Mouse (Mus musculus) neural tube, embryonic 15.5 days (tissue): Measurements from ENCODE around the gene Phf14. TPM values are rescaled to one million over a fixed set of nuclear protein-coding genes. Genes with fewer than 3 reads are reported as not detected.
A peak's percentile ranks its signal among the peaks of the same experiment; 100 is the strongest.

Source experiments
- ATAC-seq: fragments of 200-750 bp; cut with Nextera tagmentation; 2 replicates; pipeline ENCODE4 v1.8.0; 2017; ENCODE audit warnings: mild to moderate bottlenecking, moderate TSS enrichment, moderate library complexity; ENCODE audit not compliant: low FRiP score
- H3K27ac ChIP-seq: fragments of 300-500 bp; sonication (generic); replicated peaks from 2 replicates; pipeline ENCODE4 v1.5.1; 2015; ENCODE audit warnings: mild to moderate bottlenecking, inconsistent platforms
- H3K27me3 ChIP-seq: fragments of 300-500 bp; sonication (generic); replicated peaks from 2 replicates; pipeline ENCODE4 v1.6.1; 2015; ENCODE audit warnings: inconsistent platforms
- H3K36me3 ChIP-seq: fragments of 300-500 bp; sonication (generic); 2 replicates; pipeline ENCODE4 v1.6.1; 2015; ENCODE audit warnings: inconsistent platforms
- H3K4me1 ChIP-seq: fragments of 300-500 bp; sonication (generic); 2 replicates; pipeline ENCODE4 v1.6.1; 2015; ENCODE audit warnings: inconsistent platforms
- H3K4me2 ChIP-seq: fragments of 300-500 bp; sonication (generic); 2 replicates; pipeline ENCODE4 v1.6.1; 2015; ENCODE audit warnings: inconsistent platforms, mild to moderate bottlenecking, moderate library complexity
- H3K4me3 ChIP-seq: fragments of 300-500 bp; sonication (generic); replicated peaks from 2 replicates; pipeline ENCODE4 v1.5.1; 2015; ENCODE audit warnings: mild to moderate bottlenecking, inconsistent platforms
- H3K9ac ChIP-seq: fragments of 300-500 bp; sonication (generic); replicated peaks from 2 replicates; pipeline ENCODE4 v1.6.1; 2015; ENCODE audit warnings: mild to moderate bottlenecking, inconsistent platforms
- H3K9me3 ChIP-seq: fragments of 300-500 bp; sonication (generic); replicated peaks from 2 replicates; pipeline ENCODE4 v1.6.1; 2016; ENCODE audit warnings: inconsistent platforms
- WGBS: fragments of 180-500 bp; shearing (Covaris S2); methylation state at CpG from one replicate; pipeline ENCODE4 v1.1.7; 2015; ENCODE audit warnings: mixed read lengths; 5-methylcytosine and 5-hydroxymethylcytosine counted together
- polyA plus RNA-seq: library from polyadenylated mRNA; unstranded; fragments of >200 nt; fragmentation: Nextera tagmentation; extraction: Ambion mirVana; gene quantifications from 2 replicates; pipeline ENCODE4 v1.2.1, GENCODE M21; 2015

Phf14 gene
- polyA plus RNA-seq, 1 experiment from 2014 or later: 84.1 TPM

DNA sequence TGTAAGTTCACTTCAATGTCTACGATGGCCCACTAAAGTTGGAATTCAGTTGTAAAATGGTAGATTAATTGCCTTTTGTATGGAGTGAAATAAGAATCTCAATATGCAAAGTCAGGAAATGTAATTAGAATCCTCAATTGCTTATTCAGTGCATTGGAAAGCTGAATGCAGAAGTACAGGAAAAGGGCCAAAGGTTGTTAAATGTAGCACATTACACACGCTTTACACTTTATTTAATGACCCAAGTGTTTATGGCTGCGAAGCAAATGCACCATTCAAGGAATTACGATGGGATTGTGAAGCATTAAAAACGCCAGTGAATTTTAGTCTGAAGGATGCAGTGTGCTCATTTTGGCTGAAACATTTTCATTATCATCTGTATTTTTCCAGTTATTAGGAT, 167.0 kb downstream of the Phf14 start:
- 18% methylated on average over 5 of the region's 5 CpGs for WGBS
- peak; percentile 67; the same call in 1 of the 2 replicates for ATAC-seq
- H3K4me1 ChIP-seq: peaks cover 3% of the 10 kb centered on the region; the same call in 1 of the 2 replicates
- no peak overlapping the region for H3K9ac ChIP-seq
- no peak overlapping the region for H3K4me3 ChIP-seq
- H3K27me3 ChIP-seq: no peaks in the 10 kb centered on the region
- H3K9me3 ChIP-seq: no peaks in the 10 kb centered on the region
- H3K4me2 ChIP-seq: no peak overlapping the region
- no peak overlapping the region for H3K27ac ChIP-seq
- H3K36me3 ChIP-seq: no peaks in the 10 kb centered on the region

DNA sequence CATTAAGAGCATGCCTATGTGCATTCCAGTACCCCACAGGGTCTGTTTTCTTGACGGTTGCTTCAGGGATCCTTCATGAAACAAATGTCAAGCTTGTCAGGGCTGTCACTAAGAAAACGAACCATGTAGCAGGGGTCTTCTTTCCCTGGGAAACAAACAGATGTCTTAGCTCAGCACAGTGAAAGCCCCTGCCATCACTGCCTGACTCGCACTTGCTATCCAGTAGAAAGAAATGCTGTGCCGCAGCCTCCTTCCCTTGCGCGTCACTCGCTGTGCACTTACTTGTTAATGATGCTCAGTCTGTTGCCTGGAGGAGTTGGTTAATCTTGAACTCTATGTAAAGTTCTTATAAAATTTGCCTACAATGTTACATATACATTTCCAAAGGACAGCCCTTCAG, 169.7 kb downstream of the Phf14 start:
- Histone ChIP-seq H3K36me3 (no peaks in the 10 kb centered on the region), H3K9ac (no peak overlapping the region), H3K9me3 (no peaks in the 10 kb centered on the region), H3K4me1 (peaks cover 3% of the 10 kb centered on the region; the same call in 1 of the 2 replicates), H3K27me3 (no peaks in the 10 kb centered on the region), H3K27ac (no peak overlapping the region), H3K4me3 (no peak overlapping the region), H3K4me2 (no peak overlapping the region)
- WGBS: 55% methylated on average over 7 of the region's 7 CpGs
- no peak for ATAC-seq

DNA sequence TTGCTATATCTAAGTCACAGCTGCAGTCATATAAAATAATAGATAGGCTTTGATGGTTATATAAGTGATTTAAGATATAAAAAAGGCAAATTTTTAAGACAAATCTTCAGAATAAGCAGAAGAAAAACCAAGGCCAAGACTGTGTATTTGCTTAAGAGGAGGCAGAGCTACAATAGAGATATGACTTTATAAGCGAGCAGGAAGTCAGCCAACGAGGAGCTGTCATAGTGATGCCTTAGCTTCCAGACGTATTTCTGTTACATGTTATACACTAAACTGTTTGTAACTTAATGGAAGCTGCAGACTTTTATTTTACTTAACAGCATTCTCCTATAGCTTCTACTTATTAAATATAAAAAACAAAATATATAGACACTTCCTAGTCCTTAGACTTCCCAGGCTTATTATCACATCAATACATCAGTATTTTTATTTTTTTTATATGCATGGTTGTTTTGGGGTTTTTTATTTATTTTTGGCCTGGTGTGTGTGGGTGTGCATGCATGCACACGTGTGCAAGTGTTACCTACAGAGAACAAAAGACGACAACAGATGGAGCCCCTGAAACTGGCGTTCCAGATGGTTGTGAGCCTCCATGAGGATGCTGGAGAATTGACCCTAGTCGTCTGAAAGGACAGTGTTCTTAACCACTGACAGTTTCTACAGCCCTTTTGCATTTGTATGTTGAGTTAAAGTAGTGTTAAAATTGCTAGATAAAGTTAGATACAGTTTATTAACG, 170.4 kb downstream of the Phf14 start:
- Histone ChIP-seq H3K4me1 (peaks cover 3% of the 10 kb centered on the region; the same call in 1 of the 2 replicates), H3K4me3 (no peak overlapping the region), H3K4me2 (no peak overlapping the region), H3K27ac (no peak overlapping the region), H3K27me3 (no peaks in the 10 kb centered on the region), H3K36me3 (no peaks in the 10 kb centered on the region), H3K9ac (no peak overlapping the region), H3K9me3 (no peaks in the 10 kb centered on the region)
- WGBS: 70% methylated on average over 8 of the region's 8 CpGs
- ATAC-seq: no peak

DNA sequence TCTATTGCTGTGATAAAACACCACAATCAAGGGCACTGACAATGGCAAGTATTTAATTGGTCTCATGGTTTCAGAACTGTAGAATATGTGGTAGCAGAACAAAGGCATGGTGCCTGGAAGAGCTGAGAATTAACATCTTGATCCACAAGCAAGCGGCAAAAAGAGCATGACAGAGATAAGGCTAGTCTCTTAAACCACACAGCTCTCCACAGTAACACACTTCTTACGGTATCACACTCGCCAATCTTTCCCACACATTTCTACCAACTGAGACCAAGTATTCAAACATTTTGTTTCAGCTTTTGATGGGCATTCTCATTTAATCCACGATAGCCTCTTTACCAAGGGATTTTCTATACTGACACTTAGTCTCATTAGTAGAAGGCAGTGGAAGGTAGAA, 171.7 kb downstream of the Phf14 start:
- H3K4me3 ChIP-seq: no peak overlapping the region
- H3K9me3 ChIP-seq: no peaks in the 10 kb centered on the region
- 95% methylated on average over 4 of the region's 4 CpGs for WGBS
- H3K4me2 ChIP-seq: no peak overlapping the region
- H3K4me1 ChIP-seq: peaks cover 3% of the 10 kb centered on the region; the same call in 1 of the 2 replicates
- H3K36me3 ChIP-seq: no peaks in the 10 kb centered on the region
- no peaks in the 10 kb centered on the region for H3K27me3 ChIP-seq
- no peak overlapping the region for H3K9ac ChIP-seq
- no peak overlapping the region for H3K27ac ChIP-seq
- no peak for ATAC-seq

DNA sequence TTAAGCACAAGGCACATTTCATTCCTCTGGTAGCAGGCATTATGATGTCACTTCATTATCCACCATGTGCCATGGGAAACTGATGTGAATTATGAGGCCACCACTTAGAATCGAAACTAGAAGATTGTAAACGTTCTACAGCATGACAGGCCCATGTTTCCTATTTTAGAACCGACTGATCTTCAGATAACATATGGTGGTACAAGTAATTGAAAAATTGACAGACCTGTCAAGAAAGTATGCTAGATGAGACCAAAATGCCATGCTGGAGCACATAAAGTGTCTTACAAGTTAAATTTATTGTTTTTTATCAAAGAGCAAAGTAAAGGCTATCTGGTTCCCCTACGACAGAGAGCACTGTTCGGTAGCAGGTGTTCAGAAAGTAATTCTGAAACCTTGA, 172.8 kb downstream of the Phf14 start:
- no peak overlapping the region for H3K27ac ChIP-seq
- H3K4me3 ChIP-seq: no peak overlapping the region
- H3K9ac ChIP-seq: no peak overlapping the region
- H3K27me3 ChIP-seq: no peaks in the 10 kb centered on the region
- no peaks in the 10 kb centered on the region for H3K36me3 ChIP-seq
- H3K4me2 ChIP-seq: no peak overlapping the region
- no peak for ATAC-seq
- no peaks in the 10 kb centered on the region for H3K4me1 ChIP-seq
- 56% methylated on average over 5 of the region's 5 CpGs for WGBS
- H3K9me3 ChIP-seq: no peaks in the 10 kb centered on the region

DNA sequence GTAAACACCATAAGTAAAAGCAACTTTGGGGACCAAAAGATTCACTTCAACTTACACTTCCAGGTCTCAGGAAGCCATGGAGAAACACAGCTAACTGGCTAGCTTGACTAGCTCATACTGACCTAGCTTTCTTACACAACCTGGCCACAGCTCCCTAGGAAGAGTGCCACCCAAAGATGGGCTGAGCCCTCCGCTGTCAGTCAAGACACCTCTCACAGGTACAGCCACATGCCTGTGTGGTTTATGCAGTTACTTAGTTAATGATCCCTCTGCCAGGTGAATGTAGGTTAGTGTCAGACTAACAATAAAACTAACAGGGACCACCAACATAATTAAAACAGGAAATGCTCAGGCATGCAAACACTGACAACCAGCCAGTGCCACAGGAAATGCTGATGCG, 174.1 kb downstream of the Phf14 start:
- Histone ChIP-seq H3K9ac (no peak overlapping the region), H3K4me3 (no peak overlapping the region), H3K4me2 (no peak overlapping the region), H3K36me3 (no peaks in the 10 kb centered on the region), H3K4me1 (no peaks in the 10 kb centered on the region), H3K27ac (no peak overlapping the region), H3K9me3 (no peaks in the 10 kb centered on the region), H3K27me3 (no peaks in the 10 kb centered on the region)
- WGBS: 92% methylated on average over 2 of the region's 2 CpGs
- ATAC-seq: no peak

DNA sequence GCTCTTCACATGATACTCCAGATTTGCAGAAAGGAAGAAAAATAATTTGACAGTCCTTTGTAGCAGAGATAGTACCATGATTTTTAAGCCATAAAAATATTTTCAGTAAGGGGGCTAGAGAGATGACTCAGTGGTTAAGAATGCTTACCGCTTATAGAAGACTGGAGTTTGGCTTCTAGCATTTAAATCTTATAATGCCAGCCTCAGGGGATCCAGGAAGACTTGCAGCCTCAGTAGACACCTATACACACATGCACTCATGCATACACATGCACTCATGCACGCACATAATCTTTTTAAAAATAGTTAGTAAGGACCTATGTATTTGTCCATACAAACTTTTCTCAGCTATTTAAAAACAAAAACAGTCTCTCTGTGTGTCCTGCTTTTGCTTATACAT, 174.5 kb downstream of the Phf14 start:
- no peak for ATAC-seq
- Histone ChIP-seq H3K27me3 (no peaks in the 10 kb centered on the region), H3K4me1 (no peaks in the 10 kb centered on the region), H3K36me3 (no peaks in the 10 kb centered on the region), H3K9me3 (no peaks in the 10 kb centered on the region), H3K27ac (no peak overlapping the region), H3K4me2 (no peak overlapping the region), H3K9ac (no peak overlapping the region), H3K4me3 (no peak overlapping the region)
- WGBS: 95% methylated on average over 2 of the region's 2 CpGs

DNA sequence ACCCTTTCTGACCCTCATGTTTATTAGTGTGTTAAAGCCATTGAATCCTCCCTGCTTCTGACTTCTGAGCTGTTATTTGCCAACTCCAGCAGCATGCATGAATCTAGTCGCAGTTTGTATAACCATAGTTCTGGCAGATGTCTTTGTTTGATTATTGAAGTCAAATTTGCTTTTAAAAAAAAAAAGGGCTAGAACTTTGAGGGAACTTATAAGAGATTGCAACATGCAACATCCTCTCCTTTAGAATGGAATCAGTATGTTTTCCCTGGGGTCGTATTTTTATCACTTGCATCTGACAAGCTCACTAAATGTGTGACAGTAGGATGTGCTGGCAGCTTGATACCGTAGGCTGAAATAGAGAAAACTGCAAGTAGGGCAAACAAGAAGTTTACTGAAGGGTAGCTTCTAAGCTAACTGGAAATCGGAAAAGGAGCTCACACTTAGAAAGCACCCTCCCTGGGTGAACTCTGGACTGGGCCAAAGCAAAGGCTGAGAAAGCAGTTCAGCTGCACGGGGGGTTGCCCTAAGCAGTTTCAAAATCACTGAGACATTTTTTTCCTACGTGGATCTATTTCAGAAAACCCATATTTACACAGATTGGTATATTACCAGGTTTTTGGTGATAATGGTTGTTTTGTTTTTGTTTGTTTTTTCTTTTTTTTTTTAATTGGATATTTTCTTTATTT, 175.1 kb downstream of the Phf14 start:
- Histone ChIP-seq H3K27me3 (no peaks in the 10 kb centered on the region), H3K9ac (no peak overlapping the region), H3K4me2 (no peak overlapping the region), H3K27ac (0 out of 2 replicates have a peak overlapping the region, but pooled peaks have one; percentile 33), H3K4me1 (no peaks in the 10 kb centered on the region), H3K36me3 (no peaks in the 10 kb centered on the region), H3K9me3 (no peaks in the 10 kb centered on the region), H3K4me3 (no peak overlapping the region)
- no peak for ATAC-seq
- 76% methylated on average over 6 of the region's 6 CpGs for WGBS

DNA sequence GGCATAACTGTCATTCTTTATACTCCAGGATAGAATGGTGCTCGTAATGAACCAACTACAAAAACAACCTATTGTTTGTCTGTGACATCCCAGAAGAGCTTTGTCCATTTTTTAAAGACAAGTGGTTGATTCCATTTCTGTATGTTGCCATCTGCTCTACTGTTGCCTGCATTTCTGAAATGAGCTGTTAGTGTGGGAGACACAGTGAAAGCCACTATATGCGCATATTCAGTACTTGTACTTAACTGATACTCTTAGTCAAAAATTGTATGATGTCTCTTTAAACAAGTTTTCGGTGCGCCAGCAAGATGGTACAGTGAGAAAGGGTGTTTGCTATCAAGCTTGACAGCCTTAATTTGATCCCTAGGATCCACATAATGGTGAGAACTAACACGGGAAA, 177.1 kb downstream of the Phf14 start:
- H3K36me3 ChIP-seq: no peaks in the 10 kb centered on the region
- ATAC-seq: no peak
- H3K4me2 ChIP-seq: no peak overlapping the region
- H3K27me3 ChIP-seq: no peaks in the 10 kb centered on the region
- no peak overlapping the region for H3K9ac ChIP-seq
- H3K9me3 ChIP-seq: no peaks in the 10 kb centered on the region
- H3K27ac ChIP-seq: no peak overlapping the region
- H3K4me1 ChIP-seq: peaks cover 4% of the 10 kb centered on the region
- H3K4me3 ChIP-seq: no peak overlapping the region
- WGBS: 90% methylated on average over 5 of the region's 5 CpGs

DNA sequence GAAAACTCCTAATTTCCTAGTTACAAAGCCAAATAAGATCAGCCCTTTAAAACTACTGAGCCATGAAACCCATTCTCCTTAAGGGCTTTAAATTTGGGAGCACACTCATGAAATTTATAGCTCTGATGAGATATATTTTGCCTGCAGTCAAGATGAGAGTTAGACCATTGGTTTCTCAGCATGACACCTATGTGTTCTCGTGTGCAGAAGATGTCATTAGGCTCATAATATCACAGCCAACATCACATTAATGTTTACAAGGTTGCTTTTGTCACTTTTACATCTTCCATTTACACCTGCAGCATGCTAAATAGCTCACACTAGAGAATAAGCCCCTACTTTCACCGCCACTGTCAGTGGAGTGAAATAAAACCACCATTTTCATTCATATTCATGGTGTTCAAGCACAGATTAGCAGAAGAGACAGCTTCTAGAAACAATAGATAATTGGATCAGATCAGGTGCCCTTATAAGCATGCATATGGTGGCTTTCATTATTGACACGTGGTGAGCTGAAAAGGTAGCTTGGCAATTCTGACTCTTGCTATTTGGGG, 181.9 kb downstream of the Phf14 start:
- peak overlapping the region; percentile 69 for H3K27ac ChIP-seq
- 27% methylated on average over 3 of the region's 3 CpGs for WGBS
- H3K4me2 ChIP-seq: no peak overlapping the region
- no peaks in the 10 kb centered on the region for H3K27me3 ChIP-seq
- H3K4me3 ChIP-seq: no peak overlapping the region
- ATAC-seq: peak; percentile 57
- H3K36me3 ChIP-seq: no peaks in the 10 kb centered on the region
- H3K4me1 ChIP-seq: peaks cover 7% of the 10 kb centered on the region
- H3K9me3 ChIP-seq: no peaks in the 10 kb centered on the region
- no peak overlapping the region for H3K9ac ChIP-seq

DNA sequence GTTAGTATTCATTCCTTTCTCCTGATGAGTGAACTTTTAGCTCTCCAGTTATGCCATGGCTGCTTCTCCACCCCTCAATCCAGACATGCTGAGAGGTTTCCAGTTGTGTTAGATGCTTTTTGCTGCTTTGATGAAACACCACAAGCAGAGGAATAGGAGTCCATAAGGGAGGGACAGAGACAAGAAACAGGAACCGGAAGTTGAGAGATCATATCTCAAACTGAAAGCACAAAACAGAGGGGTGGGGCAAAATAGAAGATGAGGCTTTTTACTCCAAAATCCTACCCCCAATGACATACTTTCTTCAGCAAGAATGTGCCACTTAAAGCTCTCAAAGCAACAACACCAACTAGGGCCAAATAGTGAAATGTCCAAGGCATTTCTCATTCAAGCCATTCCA, 188.1 kb downstream of the Phf14 start:
- Histone ChIP-seq H3K9ac (no peak overlapping the region), H3K9me3 (no peaks in the 10 kb centered on the region), H3K27ac (no peak overlapping the region), H3K4me1 (no peaks in the 10 kb centered on the region), H3K4me2 (no peak overlapping the region), H3K27me3 (no peaks in the 10 kb centered on the region), H3K4me3 (no peak overlapping the region), H3K36me3 (no peaks in the 10 kb centered on the region)
- no peak for ATAC-seq
- 83% methylated on average over 1 of the region's 1 CpGs for WGBS

DNA sequence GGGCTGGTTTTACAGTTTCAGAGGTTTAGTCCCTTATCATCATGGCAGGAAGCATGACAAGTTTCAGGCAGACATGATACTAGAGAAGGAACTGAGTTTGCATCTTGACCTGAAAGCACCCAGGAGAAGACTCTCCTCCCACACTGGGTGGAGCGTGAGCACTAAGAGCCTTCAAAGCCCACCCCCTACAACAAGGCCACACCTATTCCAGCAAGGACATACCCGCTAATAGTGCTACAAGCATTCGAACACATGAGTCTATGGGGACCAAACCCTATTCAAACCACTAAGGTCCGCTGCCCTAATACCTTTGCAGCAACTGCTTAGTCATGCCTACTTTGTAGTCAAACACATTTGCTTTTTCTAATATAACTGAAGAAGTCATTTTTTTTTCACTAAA, 189.5 kb downstream of the Phf14 start:
- 0 out of 2 replicates have a peak overlapping the region, but pooled peaks have one; percentile 25 for H3K4me2 ChIP-seq

More for the DNA sequence above, 189.5 kb downstream of the Phf14 start:
- H3K4me1 ChIP-seq: no peaks in the 10 kb centered on the region
- H3K27me3 ChIP-seq: no peaks in the 10 kb centered on the region
- H3K27ac ChIP-seq: no peak overlapping the region
- 58% methylated on average over 4 of the region's 4 CpGs for WGBS
- no peak overlapping the region for H3K9ac ChIP-seq
- no peaks in the 10 kb centered on the region for H3K36me3 ChIP-seq
- no peaks in the 10 kb centered on the region for H3K9me3 ChIP-seq
- ATAC-seq: no peak
- no peak overlapping the region for H3K4me3 ChIP-seq
